Mouse (Mus musculus): ENCODE results near the gene Sars2. TPM values are rescaled to one million over a fixed set of nuclear protein-coding genes. Genes with fewer than 3 reads are reported as not detected.

The Sars2 gene
- polyA plus RNA-seq, 1 experiment, result 11.9 TPM

DNA sequence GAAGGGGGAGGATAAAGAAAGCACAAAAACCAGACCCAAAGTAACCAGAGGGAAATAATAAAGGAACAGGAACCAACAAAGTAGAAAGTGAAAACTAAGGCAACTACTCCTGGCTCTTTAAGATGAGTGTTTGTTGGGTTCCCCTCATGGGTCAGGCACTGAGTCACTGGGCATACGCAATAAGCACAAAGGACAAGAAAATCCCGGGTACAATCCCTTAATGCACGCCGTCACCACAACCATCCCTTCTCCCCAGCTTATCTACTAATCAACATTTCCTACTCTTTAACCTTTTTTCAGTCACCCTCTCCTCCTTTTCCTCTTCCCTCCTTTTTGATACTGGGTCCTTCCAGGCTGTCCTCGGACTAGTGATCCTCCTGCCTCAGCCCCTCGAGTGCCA, 23.4 kb downstream of the Sars2 start:
- H3K4me1 ChIP-seq (ENCODE audit: control insufficient read depth, insufficient read depth, low read length), result peaks cover 4% of the 10 kb centered on the region; the same call in 1 of the 2 replicates
- no peak overlapping the region for H3K27ac ChIP-seq (ENCODE audit: control insufficient read depth, insufficient read depth, low read depth, low read length, poor library complexity)
- H3K4me3 ChIP-seq (replicated peaks; ENCODE audit: control insufficient read depth, low read depth, low read length), result peak overlapping the region; percentile 43
- WGBS, result 62% methylated on average over 6 of the region's 6 CpGs
- TF ChIP-seq POLR2A (IDR thresholded peaks at IDR 0.05; ENCODE audit: borderline replicate concordance, control insufficient read depth, low read depth, low read length), result no peak
- TF ChIP-seq CTCF (IDR thresholded peaks at IDR 0.05; ENCODE audit: control insufficient read depth, insufficient read depth, low read length), result no peak

DNA sequence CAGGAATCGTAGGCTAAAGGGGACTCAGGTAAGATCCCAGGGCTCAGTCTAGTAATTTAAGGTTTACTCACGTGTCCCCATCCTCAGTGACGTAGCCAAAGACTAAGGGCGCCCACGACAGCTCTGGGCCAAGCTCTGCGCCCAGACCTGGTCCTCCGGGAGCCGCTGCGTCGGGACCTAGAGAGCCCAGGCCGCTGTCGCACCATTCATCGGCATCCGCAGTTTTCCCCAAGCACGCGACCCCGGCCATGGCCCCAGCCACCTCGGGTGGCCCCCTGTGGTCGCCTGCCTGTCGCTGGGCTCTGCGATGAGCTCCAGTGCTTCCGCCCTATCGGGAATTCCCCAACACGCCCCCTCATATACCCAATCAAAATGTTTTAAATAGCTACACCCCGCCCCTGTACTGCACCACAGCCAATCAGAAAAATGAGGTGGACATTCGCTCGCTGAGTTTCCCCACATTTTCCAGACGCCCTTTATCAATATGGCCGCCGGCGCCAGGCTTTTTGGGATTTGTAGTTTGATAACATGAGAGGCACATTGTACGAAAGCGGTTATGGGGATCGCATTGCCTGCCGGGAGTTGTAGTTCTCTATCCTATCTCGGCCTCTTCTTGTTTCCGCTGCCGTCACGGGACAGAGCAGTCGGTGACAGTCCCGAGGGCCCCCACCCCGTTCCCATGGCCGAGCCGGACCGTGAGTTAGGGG, 24.5 kb downstream of the Sars2 start, which contains the start of gene Sirt2:
Gene Sirt2 (plus strand): TSS at position 563 of the 707 bp plus-strand sequence.
- TF ChIP-seq POLR2A (IDR thresholded peaks at IDR 0.05; ENCODE audit: borderline replicate concordance, control insufficient read depth, low read depth, low read length) (peak; percentile 29; the same call in 1 of the 2 replicates), CTCF (IDR thresholded peaks at IDR 0.05; ENCODE audit: control insufficient read depth, insufficient read depth, low read length) (no peak)
- WGBS, result under 1% methylated on average over 45 of the region's 45 CpGs
- H3K4me3 ChIP-seq (replicated peaks; ENCODE audit: control insufficient read depth, low read depth, low read length), result peak within 1 kb of the TSS; percentile 94
- peak within 1 kb of the TSS; percentile 47; the same call in 1 of the 2 replicates for H3K27ac ChIP-seq (ENCODE audit: control insufficient read depth, insufficient read depth, low read depth, low read length, poor library complexity)
- peaks cover 4% of the 10 kb centered on the region; the same call in 1 of the 2 replicates for H3K4me1 ChIP-seq (ENCODE audit: control insufficient read depth, insufficient read depth, low read length)

DNA sequence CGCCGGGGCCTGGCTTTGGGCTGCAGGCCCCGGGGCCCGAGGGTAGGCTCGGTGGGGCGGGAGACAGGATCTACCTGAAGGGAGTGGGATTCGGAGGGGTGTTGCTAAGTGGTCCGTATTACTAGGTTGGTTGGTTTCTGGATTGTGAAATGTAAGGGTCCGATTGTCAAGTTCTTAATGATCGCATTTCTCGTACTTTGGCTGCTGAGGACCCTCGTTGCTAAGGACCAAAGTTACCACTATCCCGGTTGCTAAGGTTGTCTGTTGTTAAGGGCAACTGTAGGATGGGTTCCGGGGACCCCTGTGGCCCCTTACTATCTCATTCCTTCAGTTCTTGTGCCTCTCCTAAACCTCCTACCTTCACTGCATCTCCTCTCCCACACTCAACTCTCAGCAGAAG, 25.1 kb downstream of the Sars2 start:
- Histone ChIP-seq H3K4me3 (replicated peaks; ENCODE audit: control insufficient read depth, low read depth, low read length) (peak overlapping the region; percentile 58), H3K27ac (ENCODE audit: control insufficient read depth, insufficient read depth, low read depth, low read length, poor library complexity) (no peak overlapping the region), H3K4me1 (ENCODE audit: control insufficient read depth, insufficient read depth, low read length) (peaks cover 4% of the 10 kb centered on the region; the same call in 1 of the 2 replicates)
- no peak for TF ChIP-seq CTCF (IDR thresholded peaks at IDR 0.05; ENCODE audit: control insufficient read depth, insufficient read depth, low read length)
- no peak for TF ChIP-seq POLR2A (IDR thresholded peaks at IDR 0.05; ENCODE audit: borderline replicate concordance, control insufficient read depth, low read depth, low read length)
- 5% methylated on average over 14 of the region's 14 CpGs for WGBS

DNA sequence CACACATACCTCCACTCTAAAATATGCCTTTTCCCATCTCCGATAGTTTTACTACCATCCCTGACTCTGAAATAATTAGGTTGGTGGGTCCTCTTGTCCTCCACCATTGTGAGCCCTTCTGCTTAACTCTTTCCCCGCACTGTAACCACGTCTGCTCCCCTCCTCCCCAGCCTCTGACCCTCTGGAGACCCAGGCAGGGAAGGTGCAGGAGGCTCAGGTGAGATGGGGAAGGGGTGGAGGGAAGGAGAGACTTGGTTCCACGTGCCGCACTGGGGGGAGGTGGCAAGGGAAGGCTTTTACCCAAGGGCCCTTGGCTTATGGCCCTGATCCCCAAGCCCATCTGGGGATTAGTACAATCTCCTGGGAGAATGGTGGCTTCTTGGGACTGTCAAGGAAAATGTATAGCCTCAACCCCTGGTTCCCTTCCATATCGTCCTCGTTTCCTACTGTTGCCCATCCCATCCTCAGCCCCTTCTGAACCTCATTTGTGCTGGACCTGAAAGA, 25.7 kb downstream of the Sars2 start, which contains the start of gene Nfkbib:
Gene Nfkbib (minus strand): TSS at position 51 of the 504 bp plus-strand sequence.
- WGBS, result 66% methylated on average over 7 of the region's 7 CpGs
- TF ChIP-seq POLR2A (IDR thresholded peaks at IDR 0.05; ENCODE audit: borderline replicate concordance, control insufficient read depth, low read depth, low read length) (no peak), CTCF (IDR thresholded peaks at IDR 0.05; ENCODE audit: control insufficient read depth, insufficient read depth, low read length) (no peak)

DNA sequence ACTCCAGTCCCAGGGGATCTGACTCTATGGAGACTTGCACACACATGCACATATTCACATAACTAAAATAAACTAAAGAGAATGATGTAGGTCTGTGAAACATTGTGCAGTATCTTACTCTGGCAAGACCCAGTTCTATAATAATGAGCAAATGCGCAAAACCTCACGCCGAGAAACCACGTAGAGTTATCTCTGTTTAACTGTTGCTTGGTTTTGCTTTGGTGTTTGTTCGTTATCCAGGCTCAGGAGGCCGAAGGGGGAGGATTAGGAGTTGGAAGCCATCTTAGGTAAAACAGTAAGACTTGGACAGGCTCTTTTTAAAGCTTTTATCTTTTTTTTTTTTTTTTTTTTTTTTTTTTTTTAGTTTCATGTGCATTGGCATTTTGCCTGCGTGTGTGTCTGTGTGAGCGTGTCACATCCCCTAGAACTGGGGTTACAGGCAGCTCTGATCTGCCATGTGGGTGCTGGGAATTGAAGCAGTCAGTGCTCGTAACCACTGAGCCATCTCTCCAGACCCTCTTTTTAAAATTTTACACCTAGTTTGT, 27.7 kb downstream of the Sars2 start:
- H3K27ac ChIP-seq (ENCODE audit: control insufficient read depth, insufficient read depth, low read depth, low read length, poor library complexity), result no peak overlapping the region
- WGBS, result 62% methylated on average over 9 of the region's 9 CpGs
- TF ChIP-seq CTCF (IDR thresholded peaks at IDR 0.05; ENCODE audit: control insufficient read depth, insufficient read depth, low read length) (no peak), POLR2A (IDR thresholded peaks at IDR 0.05; ENCODE audit: borderline replicate concordance, control insufficient read depth, low read depth, low read length) (no peak)
- peaks cover 4% of the 10 kb centered on the region; the same call in 1 of the 2 replicates for H3K4me1 ChIP-seq (ENCODE audit: control insufficient read depth, insufficient read depth, low read length)
- H3K4me3 ChIP-seq (replicated peaks; ENCODE audit: control insufficient read depth, low read depth, low read length), result no peak overlapping the region

More for the DNA sequence above, 25.7 kb downstream of the Sars2 start, which contains the start of gene Nfkbib:
- no peak within 1 kb of the TSS for H3K27ac ChIP-seq (ENCODE audit: control insufficient read depth, insufficient read depth, low read depth, low read length, poor library complexity)
- peak within 1 kb of the TSS; percentile 94 for H3K4me3 ChIP-seq (replicated peaks; ENCODE audit: control insufficient read depth, low read depth, low read length)
- peaks cover 4% of the 10 kb centered on the region; the same call in 1 of the 2 replicates for H3K4me1 ChIP-seq (ENCODE audit: control insufficient read depth, insufficient read depth, low read length)

DNA sequence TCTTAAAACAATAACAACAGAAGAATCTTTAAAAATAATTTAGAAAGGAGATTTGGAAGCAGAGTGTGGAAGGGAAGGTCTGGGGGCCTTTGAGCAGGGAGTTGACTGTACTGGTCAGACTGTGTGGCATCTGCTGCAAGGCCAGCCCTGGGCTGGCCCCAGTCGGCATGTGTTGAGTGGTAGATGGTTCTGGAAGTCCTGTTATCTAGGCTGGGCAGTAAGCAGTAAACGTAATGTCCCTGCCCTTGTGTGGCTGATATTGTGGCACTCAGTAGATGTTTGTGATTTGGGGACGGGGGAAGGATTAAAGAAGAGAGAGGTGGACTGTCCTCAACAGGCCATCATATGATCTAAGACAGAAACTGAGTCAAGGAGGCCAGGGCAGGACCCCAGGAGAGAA, 28.5 kb downstream of the Sars2 start:
- no peak overlapping the region for H3K4me3 ChIP-seq (replicated peaks; ENCODE audit: control insufficient read depth, low read depth, low read length)
- peaks cover 1% of the 10 kb centered on the region; the same call in 1 of the 2 replicates for H3K4me1 ChIP-seq (ENCODE audit: control insufficient read depth, insufficient read depth, low read length)
- no peak for TF ChIP-seq CTCF (IDR thresholded peaks at IDR 0.05; ENCODE audit: control insufficient read depth, insufficient read depth, low read length)
- WGBS, result 65% methylated on average over 3 of the region's 3 CpGs
- no peak overlapping the region for H3K27ac ChIP-seq (ENCODE audit: control insufficient read depth, insufficient read depth, low read depth, low read length, poor library complexity)

DNA sequence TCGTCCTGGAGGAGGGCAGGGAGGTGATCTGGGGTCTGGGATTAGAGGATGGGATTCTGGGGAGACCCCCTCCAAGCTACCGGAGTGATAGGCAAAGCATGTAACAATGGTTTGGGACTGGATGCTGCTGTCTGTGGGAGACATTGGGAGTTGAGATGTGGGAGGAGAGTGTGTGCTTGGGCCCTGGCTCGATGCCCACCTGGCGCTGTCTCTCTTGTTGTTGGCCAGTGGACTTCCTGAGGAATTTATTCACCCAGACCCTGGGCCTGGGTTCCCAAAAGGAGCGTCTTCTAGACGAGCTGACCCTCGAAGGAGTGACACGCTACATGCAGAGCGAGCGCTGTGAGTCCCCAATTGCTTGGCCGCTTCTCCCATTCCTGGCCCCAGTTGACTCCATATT, 30.1 kb downstream of the Sars2 start:
- Histone ChIP-seq H3K4me1 (ENCODE audit: control insufficient read depth, insufficient read depth, low read length) (no peaks in the 10 kb centered on the region), H3K4me3 (replicated peaks; ENCODE audit: control insufficient read depth, low read depth, low read length) (no peak overlapping the region), H3K27ac (ENCODE audit: control insufficient read depth, insufficient read depth, low read depth, low read length, poor library complexity) (no peak overlapping the region)
- 91% methylated on average over 11 of the region's 11 CpGs for WGBS
- no peak for TF ChIP-seq POLR2A (IDR thresholded peaks at IDR 0.05; ENCODE audit: borderline replicate concordance, control insufficient read depth, low read depth, low read length)
- no peak for TF ChIP-seq CTCF (IDR thresholded peaks at IDR 0.05; ENCODE audit: control insufficient read depth, insufficient read depth, low read length)

DNA sequence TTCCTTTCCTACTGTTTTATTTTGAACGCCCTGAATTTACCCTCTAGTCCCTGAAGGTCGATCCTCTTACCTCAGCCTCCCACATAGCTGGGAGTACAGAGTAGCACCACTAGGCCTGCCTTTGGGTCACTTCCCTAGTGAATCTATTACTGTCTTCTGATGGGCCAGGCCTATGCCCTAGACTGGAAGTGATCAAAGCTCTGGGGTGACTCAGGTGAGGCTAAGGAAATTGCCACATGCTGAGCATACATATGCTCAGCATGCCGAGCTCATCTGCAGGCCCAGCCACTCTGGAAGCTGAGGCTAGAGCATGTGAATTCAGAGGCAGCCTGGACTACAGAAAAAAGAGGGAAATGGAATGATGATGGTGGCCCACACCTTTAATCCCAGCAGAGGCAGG, 31.4 kb downstream of the Sars2 start:
- no peak for TF ChIP-seq CTCF (IDR thresholded peaks at IDR 0.05; ENCODE audit: control insufficient read depth, insufficient read depth, low read length)
- no peak for TF ChIP-seq POLR2A (IDR thresholded peaks at IDR 0.05; ENCODE audit: borderline replicate concordance, control insufficient read depth, low read depth, low read length)
- WGBS, result 67% methylated on average over 3 of the region's 3 CpGs
- Histone ChIP-seq H3K4me1 (ENCODE audit: control insufficient read depth, insufficient read depth, low read length) (no peaks in the 10 kb centered on the region), H3K27ac (ENCODE audit: control insufficient read depth, insufficient read depth, low read depth, low read length, poor library complexity) (no peak overlapping the region), H3K4me3 (replicated peaks; ENCODE audit: control insufficient read depth, low read depth, low read length) (no peak overlapping the region)

Measured in bone marrow, adult 2 months (tissue).